Mouse (Mus musculus) adrenal gland (tissue): ENCODE results near the gene Becn1.

Experiments used
- intact Hi-C: fragments of 180-260 bp; cut with DNase I; formaldehyde crosslinking; loops from one replicate; pipeline ENCODE4 v1.15.1; 2025

Gene Becn1

GRCm38 (mm10) chr11:101245855-101246701 lies 56.0 kb downstream of the Becn1 start, which contains the start of gene Ramp2:
Gene Ramp2, plus strand, starts transcription at chr11:101246028.
- intact Hi-C loops, result no loop called here

DNA sequence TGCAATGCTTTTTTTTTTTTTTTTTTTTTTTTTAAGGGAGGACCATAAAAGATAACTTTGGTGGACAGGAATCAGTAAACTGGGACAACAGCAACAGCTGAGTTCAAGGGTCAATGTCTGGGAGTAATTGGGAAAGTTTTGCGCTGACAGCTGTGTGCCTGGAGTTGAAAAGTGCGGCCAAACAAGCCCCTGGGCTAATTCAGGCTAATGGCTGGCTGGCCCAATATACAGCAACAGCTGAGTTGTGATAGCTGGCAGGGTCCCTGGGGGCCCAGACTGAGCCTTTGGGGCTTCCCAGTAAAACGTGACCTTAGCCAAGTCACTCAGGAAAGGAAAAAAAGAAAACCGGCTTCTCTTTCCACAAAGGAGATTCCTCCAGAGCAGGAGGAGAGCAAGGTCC lies 57.0 kb downstream of the Becn1 start:
- intact Hi-C loops, result no loop called here

- intact Hi-C loops, result loop anchor here (10.0 kb wide), 1 partner anchor 157 kb away; no protein-coding TSS in a partner anchor
Observed at GRCm38 (mm10) chr11:101238071-101238647, 63.9 kb downstream of the Becn1 start.

GRCm38 (mm10) chr11:101236782-101237181 lies 65.3 kb downstream of the Becn1 start:
- intact Hi-C loops, result loop anchor here (10.0 kb wide), 1 partner anchor 158 kb away; no protein-coding TSS in a partner anchor
